Mouse (Mus musculus) lung, embryonic 16.5 days (tissue): ENCODE results near the gene Lce1k. TPM values are rescaled to one million over a fixed set of nuclear protein-coding genes. Genes with fewer than 3 reads are reported as not detected.
"Not testable (repeated sequence)": the region's sequence is repeated elsewhere in the genome, so short reads cannot be mapped to it uniquely, and the experiment has no call there.

Source experiments
- ATAC-seq: fragments of 200-750 bp; cut with Nextera tagmentation; 2 replicates; pipeline ENCODE4 v1.8.0; 2017; ENCODE audit warnings: low read depth, mild to moderate bottlenecking, moderate library complexity
- H3K27ac ChIP-seq: fragments of 300-500 bp; sonication (generic); 2 replicates; pipeline ENCODE4 v1.5.1; 2014; ENCODE audit warnings: mild to moderate bottlenecking, control low read depth, low read length
- H3K27me3 ChIP-seq: fragments of 300-500 bp; sonication (generic); 2 replicates; pipeline ENCODE4 v1.6.1; 2014; ENCODE audit warnings: low read depth, low read length, mixed read lengths; ENCODE audit not compliant: control insufficient read depth, insufficient read depth
- H3K36me3 ChIP-seq: fragments of 300-500 bp; sonication (generic); 2 replicates; pipeline ENCODE4 v1.6.1; 2014; ENCODE audit warnings: low read length; ENCODE audit not compliant: control insufficient read depth, insufficient read depth
- H3K4me1 ChIP-seq: fragments of 300-500 bp; sonication (generic); replicated peaks from 2 replicates; pipeline ENCODE4 v1.6.1; 2014; ENCODE audit warnings: low read length, mixed read lengths; ENCODE audit not compliant: control insufficient read depth, insufficient read depth
- H3K4me2 ChIP-seq: fragments of 300-500 bp; sonication (generic); 2 replicates; pipeline ENCODE4 v1.6.1; 2014; ENCODE audit warnings: low read depth, low read length, control low read depth
- H3K4me3 ChIP-seq: fragments of 300-500 bp; sonication (generic); 2 replicates; pipeline ENCODE4 v1.5.1; 2014; ENCODE audit warnings: mild to moderate bottlenecking, low read length, control low read depth
- H3K9ac ChIP-seq: fragments of 300-500 bp; sonication (generic); 2 replicates; pipeline ENCODE4 v1.6.1; 2014; ENCODE audit warnings: low read length, control low read depth
- H3K9me3 ChIP-seq: fragments of 300-500 bp; sonication (generic); 2 replicates; pipeline ENCODE4 v1.6.1; 2016; ENCODE audit warnings: low read length; ENCODE audit not compliant: control insufficient read depth
- WGBS: fragments of 180-500 bp; shearing (Covaris S2); extraction: QIAGEN DNeasy Blood & Tissue Kit; methylation state at CpG from one replicate; pipeline ENCODE4 v1.1.7; 2014; 5-methylcytosine and 5-hydroxymethylcytosine counted together
- polyA plus RNA-seq: library from polyadenylated mRNA; unstranded; fragments of >200 nt; fragmentation: Nextera tagmentation; extraction: Ambion mirVana; gene quantifications from 2 replicates; pipeline ENCODE4 v1.2.1, GENCODE M21; 2015

Lce1k gene
- polyA plus RNA-seq, result not detected in 2 replicates

- ATAC-seq, result no peak
- H3K9ac ChIP-seq, result no peak within 1 kb of the TSS
- H3K27ac ChIP-seq, result no peak within 1 kb of the TSS
- H3K4me2 ChIP-seq, result no peak within 1 kb of the TSS
- no peak within 1 kb of the TSS for H3K4me3 ChIP-seq
- no peaks in the 10 kb centered on the region for H3K36me3 ChIP-seq
- H3K9me3 ChIP-seq, result no peaks in the 10 kb centered on the region
- no peaks in the 10 kb centered on the region for H3K4me1 ChIP-seq
- no peaks in the 10 kb centered on the region for H3K27me3 ChIP-seq
Observed at GRCm38 (mm10) chr3:92807791-92808190, at the start of gene Lce1k. Gene Lce1k, minus strand, starts transcription at chr3:92807891.

- Histone ChIP-seq H3K9me3 (no peaks in the 10 kb centered on the region), H3K27ac (no peak within 1 kb of the TSS), H3K4me1 (no peaks in the 10 kb centered on the region), H3K27me3 (no peaks in the 10 kb centered on the region), H3K9ac (no peak within 1 kb of the TSS), H3K4me2 (no peak within 1 kb of the TSS), H3K4me3 (no peak within 1 kb of the TSS), H3K36me3 (no peaks in the 10 kb centered on the region)
- no peak for ATAC-seq
- 78% methylated on average over 3 of the region's 3 CpGs for WGBS
Observed at GRCm38 (mm10) chr3:92851186-92851585, 43.5 kb upstream of the Lce1k start, which contains the start of gene Lce1l. Gene Lce1l, minus strand, starts transcription at chr3:92851286.

- Histone ChIP-seq H3K4me2 (no peak within 1 kb of the TSS), H3K9me3 (no peaks in the 10 kb centered on the region), H3K36me3 (no peaks in the 10 kb centered on the region), H3K27me3 (no peaks in the 10 kb centered on the region), H3K27ac (no peak within 1 kb of the TSS), H3K4me1 (no peaks in the 10 kb centered on the region), H3K4me3 (no peak within 1 kb of the TSS), H3K9ac (no peak within 1 kb of the TSS)
- WGBS, result 7% methylated on average over 1 of the region's 1 CpGs
- no peak for ATAC-seq
Observed at GRCm38 (mm10) chr3:92827108-92827507, 19.4 kb upstream of the Lce1k start, which contains the start of gene Kprp. Gene Kprp, minus strand, starts transcription at chr3:92827247.

- no peak for ATAC-seq
- no peaks in the 10 kb centered on the region for H3K36me3 ChIP-seq
- no peak overlapping the region for H3K9ac ChIP-seq
- H3K27ac ChIP-seq, result no peak overlapping the region
- no peak overlapping the region for H3K4me2 ChIP-seq
- no peak overlapping the region for H3K4me3 ChIP-seq
- no peaks in the 10 kb centered on the region for H3K4me1 ChIP-seq
- WGBS, result 19% methylated on average over 1 of the region's 1 CpGs
- H3K27me3 ChIP-seq, result no peaks in the 10 kb centered on the region
- no peaks in the 10 kb centered on the region for H3K9me3 ChIP-seq
Observed at GRCm38 (mm10) chr3:92825808-92826207, 18.1 kb upstream of the Lce1k start.

GRCm38 (mm10) chr3:92816036-92816435 lies 8.3 kb upstream of the Lce1k start:
- H3K27me3 ChIP-seq, H3K4me2 ChIP-seq, H3K9me3 ChIP-seq, H3K9ac ChIP-seq, H3K4me1 ChIP-seq, ATAC-seq, H3K4me3 ChIP-seq, H3K27ac ChIP-seq, H3K36me3 ChIP-seq: not testable (repeated sequence)
- 91% methylated on average over 2 of the region's 2 CpGs for WGBS

GRCm38 (mm10) chr3:92815581-92815980 lies 7.9 kb upstream of the Lce1k start:
- no peak for ATAC-seq
- Histone ChIP-seq H3K27ac (no peak overlapping the region), H3K36me3 (no peaks in the 10 kb centered on the region), H3K27me3 (no peaks in the 10 kb centered on the region), H3K4me2 (no peak overlapping the region), H3K4me3 (no peak overlapping the region), H3K4me1 (no peaks in the 10 kb centered on the region), H3K9me3 (no peaks in the 10 kb centered on the region), H3K9ac (no peak overlapping the region)
- WGBS, result 91% methylated on average over 3 of the region's 3 CpGs

GRCm38 (mm10) chr3:92790414-92790813 lies 17.3 kb downstream of the Lce1k start, which contains the start of gene Lce1j:
Gene Lce1j, minus strand, starts transcription at chr3:92790514.
- Histone ChIP-seq H3K4me3 (no peak within 1 kb of the TSS), H3K4me2 (no peak within 1 kb of the TSS), H3K4me1 (no peaks in the 10 kb centered on the region), H3K27ac (no peak within 1 kb of the TSS), H3K9ac (no peak within 1 kb of the TSS), H3K27me3 (no peaks in the 10 kb centered on the region), H3K36me3 (no peaks in the 10 kb centered on the region), H3K9me3 (no peaks in the 10 kb centered on the region)
- ATAC-seq, result no peak
- WGBS, result 88% methylated on average over 1 of the region's 1 CpGs

- Histone ChIP-seq H3K9me3 (no peaks in the 10 kb centered on the region), H3K27me3 (no peaks in the 10 kb centered on the region), H3K9ac (no peak within 1 kb of the TSS), H3K36me3 (no peaks in the 10 kb centered on the region), H3K4me3 (no peak within 1 kb of the TSS), H3K4me1 (no peaks in the 10 kb centered on the region), H3K4me2 (no peak within 1 kb of the TSS), H3K27ac (no peak within 1 kb of the TSS)
- no peak for ATAC-seq
- WGBS, result 75% methylated on average over 1 of the region's 1 CpGs
Observed at GRCm38 (mm10) chr3:92778799-92779198, 28.9 kb downstream of the Lce1k start, which contains the start of gene Lce1i. Gene Lce1i, minus strand, starts transcription at chr3:92778899.

- Histone ChIP-seq H3K9me3 (no peaks in the 10 kb centered on the region), H3K4me3 (no peak overlapping the region), H3K9ac (no peak overlapping the region), H3K4me1 (no peaks in the 10 kb centered on the region), H3K4me2 (no peak overlapping the region), H3K36me3 (no peaks in the 10 kb centered on the region), H3K27ac (no peak overlapping the region), H3K27me3 (no peaks in the 10 kb centered on the region)
- ATAC-seq, result no peak
- WGBS, result 17% methylated on average over 3 of the region's 3 CpGs
Observed at GRCm38 (mm10) chr3:92771573-92771972, 36.1 kb downstream of the Lce1k start.

GRCm38 (mm10) chr3:92764965-92765364 lies 42.7 kb downstream of the Lce1k start, which contains the start of gene Lce1h:
Gene Lce1h, minus strand, starts transcription at chr3:92765065.
- Histone ChIP-seq H3K4me2 (no peak within 1 kb of the TSS), H3K9me3 (no peaks in the 10 kb centered on the region), H3K4me1 (no peaks in the 10 kb centered on the region), H3K27me3 (no peaks in the 10 kb centered on the region), H3K27ac (no peak within 1 kb of the TSS), H3K36me3 (no peaks in the 10 kb centered on the region), H3K9ac (no peak within 1 kb of the TSS), H3K4me3 (no peak within 1 kb of the TSS)
- no peak for ATAC-seq
- 96% methylated on average over 1 of the region's 1 CpGs for WGBS
